Mouse (Mus musculus) spleen, postnatal 10 days (tissue): ENCODE data around the gene Pgp.
A peak's percentile ranks its signal among the peaks of the same experiment; 100 is the strongest.

Experiments used
- DNase-seq, 2 experiments: peaks; one replicate each; pipeline ENCODE4 v3.0.0; 2021 to 2022; ENCODE audit warnings: low spot score in 2 of 2

Gene Pgp

DNA sequence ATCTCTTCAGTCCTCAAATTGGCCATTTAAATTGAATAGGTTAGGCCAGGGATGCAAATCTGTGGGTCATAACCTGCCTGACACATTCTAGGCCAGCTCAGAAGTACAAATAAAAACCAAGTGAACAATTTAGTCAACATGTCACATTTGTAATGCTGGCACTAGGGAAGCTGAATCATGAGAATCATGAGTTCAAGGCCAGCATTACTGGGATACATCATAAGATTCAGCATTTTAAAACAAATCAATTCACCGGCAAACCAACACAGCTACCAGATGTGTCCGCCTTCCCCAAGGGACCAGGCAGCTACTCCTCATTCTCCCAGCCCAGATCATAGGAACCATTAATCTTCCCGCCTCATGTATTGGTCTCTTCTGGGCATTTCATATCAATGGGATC, 13.3 kb downstream of the Pgp start:
- no peak for DNase-seq

DNA sequence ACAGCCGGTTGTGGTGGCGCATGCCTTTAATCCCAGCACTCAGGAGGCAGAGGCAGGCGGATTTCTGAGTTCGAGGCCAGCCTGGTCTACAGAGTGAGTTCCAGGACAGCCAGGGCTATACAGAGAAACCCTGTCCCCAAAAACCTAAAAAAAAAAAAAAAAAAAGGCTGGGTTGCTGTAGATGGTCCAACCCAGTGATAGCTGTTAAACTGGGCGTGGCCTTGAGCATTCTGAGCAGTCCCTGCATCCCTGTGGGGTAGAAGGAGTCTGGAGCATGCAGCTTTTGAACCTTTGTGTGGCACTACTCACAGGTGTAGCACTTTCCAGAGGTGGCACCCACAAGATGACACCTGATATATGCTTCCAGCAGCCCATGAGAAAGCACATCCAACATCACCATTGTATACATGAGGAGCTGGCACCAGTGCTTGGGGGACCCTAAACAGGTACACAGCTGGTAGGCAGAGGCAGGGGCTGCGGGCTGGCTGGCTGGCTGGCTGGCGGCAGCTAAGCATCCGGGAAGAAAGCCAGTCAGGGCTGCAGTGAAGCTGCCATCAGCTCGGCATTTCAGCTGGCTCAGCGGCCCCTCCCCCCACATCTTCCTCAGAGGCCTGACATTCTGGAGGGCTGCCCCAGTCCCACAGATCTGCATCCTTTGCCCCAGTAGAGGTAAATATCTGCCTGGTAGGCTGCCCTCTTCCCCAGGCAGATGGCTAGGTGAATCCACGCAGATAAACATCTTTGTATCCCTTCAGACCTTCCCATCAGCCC, 15.1 kb downstream of the Pgp start:
- DNase-seq = no peak

DNA sequence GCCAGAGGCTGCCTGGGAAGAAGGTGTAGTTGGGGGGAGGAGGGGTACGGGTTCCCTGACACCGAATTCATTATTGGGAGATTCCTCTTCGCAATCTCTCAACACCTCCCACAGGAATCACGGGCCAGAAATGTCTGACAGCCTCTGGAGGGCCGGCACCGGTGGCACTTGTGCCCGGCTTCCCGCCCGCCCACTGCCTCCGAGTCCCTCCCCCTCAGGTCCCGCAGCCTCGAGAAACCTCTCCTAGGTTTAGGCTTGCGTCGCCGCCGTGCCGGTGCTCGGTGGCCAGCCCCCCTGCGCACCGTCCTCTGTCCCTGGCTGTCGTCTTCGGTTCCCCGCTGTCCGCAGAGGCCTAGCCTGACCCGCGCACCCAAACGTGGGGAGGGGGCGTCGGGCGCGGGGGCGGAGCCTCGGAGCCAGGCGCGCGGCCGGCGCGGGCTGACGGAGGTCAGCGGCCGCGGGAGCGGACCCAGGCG, 18.0 kb downstream of the Pgp start, which contains the start of gene Caskin1:
Gene Caskin1 (plus strand): TSS at position 416 of the 476 bp plus-strand sequence.
- no peak for DNase-seq

DNA sequence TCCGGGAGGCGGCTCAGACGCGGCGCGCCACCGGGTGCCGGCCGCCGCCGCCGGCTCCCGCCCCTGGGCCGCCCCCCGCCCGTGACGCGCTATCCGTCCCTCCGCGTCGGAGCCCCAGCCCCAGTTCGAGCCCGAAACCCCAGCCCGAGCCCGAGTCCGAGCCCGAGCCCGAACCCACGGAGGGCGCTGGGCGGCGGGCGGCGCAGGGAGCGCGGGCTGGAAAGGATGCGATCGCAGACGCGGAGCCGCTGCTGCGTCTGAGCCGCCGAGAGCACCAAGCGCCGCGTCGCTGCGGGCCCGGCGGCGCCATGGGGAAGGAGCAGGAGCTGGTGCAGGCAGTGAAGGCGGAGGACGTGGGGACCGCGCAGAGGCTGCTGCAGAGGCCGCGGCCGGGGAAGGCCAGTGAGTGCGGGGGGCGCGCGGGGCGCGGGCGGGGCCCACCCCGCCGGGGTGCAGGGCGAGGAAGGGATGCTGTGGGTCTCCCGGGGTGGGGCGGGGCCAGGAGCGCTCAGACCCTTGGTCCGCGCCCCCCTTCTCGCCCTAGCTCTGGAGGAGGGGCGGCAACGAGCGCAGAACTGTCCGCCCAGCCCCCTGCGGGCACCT, 18.6 kb downstream of the Pgp start:
- no peak for DNase-seq

DNA sequence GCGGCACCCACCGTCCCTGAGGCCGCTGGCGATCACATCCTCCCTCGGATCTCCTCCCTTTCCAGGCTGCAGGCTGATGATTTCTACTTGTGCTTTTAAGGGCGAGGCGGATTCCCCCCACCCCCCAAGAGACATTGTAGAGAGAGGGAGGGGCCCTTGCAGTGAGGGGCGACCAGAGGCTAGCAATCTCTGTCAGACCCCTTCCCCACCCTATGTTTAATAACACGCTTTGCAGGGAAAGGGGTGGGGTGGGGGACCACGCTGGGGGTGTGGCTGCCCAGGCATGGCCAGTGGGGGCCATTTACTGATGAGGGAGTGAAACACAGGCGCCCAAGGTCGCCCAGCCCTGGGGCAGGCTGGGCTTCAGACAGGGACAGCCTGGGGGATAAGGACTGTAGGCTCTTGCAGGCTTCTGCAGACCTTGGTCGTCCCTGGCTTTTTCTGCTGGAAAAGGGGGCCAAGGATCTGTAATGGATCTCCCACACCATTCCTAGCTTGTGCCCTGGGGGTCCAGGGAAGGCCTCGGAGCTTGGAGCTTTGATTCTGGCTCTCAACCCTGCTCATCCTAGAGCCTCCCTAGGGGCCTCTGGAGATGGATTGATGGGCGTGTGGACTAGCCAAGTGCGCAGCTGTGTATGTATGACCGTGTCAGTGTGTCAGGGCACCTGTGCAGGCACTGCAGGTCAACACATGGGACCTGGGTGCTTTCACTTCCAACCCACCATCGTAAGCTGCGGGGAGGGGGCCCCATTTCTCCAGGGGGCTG, 19.3 kb downstream of the Pgp start:
- no peak for DNase-seq

DNA sequence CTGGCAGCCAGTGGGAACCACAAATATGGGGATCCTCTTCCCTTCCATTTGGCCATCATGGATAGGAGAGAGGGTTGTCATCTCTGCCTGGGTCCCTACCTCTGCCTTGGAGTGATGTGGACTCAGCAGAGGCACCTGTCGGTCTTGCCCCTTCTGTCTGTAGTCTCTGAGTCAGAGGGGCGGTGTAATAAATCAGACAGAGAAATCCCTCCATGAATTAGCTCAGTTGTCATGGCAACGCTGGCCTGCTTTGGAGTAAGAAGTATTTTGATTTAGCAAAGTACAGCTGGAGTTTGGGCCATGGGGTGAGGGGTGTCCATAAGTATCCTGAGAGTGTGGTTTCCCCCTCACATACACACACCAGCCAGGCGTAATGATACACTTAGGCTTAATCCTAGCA, 20.2 kb downstream of the Pgp start:
- DNase-seq = no peak

DNA sequence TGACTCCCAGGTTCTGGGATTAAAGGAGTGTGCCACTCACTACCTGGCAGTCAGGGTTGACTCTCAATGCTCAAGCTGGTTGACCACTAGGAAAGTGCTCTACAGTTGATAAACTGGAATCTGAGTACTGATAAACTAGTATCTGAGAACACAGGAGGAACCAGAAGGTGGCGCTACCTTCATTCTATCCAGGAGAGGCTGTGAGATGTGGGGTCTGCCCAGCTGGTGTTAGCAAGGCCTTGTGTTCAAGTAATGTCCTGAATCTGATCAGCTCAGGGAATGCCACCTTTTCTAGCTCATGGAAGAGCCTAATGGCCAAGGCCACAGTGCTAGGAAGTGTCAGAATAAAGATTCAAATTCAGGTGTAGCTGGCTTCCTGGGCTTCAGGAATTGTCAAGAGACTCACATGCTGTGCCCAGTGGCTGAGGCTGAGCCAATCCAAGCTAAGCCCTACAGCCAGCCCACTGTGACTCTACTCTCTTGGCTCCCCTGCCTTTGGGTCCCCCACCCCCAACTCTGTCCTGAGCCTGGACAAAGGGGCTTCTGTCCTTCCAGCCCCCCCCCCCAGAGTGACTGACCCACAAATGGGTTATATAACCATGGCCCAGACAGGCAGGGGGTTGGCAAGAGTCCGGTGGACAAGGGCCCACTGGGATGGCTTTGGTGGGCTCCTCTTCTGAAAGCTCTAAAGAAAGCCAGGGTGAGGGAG, 24.6 kb downstream of the Pgp start:
- peak in 1 of 2 experiments; percentile 72 for DNase-seq

DNA sequence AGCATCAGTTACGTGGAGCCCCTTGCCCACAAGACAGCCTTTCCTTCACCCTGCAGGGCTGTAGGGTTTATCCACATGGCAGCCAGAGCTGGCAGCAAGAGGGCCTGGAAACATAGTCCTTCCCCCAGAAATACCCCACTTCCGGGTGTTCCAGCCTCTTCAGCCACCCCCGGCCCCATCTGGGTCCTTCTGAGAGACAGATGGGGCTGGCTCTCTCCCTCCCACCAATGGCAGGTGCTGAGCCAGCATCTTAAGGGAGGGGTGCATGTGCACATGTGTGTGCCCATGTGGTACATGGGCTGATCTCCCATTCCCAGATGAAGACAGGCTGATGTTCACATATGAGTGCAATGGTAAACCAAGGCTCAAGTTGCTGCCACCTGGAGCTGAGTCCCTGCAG, 25.3 kb downstream of the Pgp start:
- DNase-seq = no peak

DNA sequence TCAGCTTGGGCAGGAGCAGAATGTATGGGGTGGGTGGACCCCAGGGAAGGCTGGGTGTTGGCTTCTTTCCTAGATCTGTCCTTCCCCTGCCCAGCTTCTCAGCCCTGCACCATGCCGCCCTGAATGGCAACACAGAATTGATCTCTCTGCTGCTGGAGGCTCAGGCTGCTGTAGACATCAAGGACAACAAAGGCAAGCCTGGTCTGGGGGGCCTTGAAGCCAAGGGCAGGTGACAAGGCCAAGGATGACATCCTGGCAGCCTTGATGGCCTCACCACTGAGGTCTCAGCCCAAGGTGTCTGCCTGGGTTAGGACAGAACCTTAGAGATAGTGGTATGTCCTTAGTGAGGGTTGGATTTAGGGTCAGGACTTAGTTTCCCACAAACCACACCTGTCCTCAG, 25.8 kb downstream of the Pgp start:
- no peak for DNase-seq

DNA sequence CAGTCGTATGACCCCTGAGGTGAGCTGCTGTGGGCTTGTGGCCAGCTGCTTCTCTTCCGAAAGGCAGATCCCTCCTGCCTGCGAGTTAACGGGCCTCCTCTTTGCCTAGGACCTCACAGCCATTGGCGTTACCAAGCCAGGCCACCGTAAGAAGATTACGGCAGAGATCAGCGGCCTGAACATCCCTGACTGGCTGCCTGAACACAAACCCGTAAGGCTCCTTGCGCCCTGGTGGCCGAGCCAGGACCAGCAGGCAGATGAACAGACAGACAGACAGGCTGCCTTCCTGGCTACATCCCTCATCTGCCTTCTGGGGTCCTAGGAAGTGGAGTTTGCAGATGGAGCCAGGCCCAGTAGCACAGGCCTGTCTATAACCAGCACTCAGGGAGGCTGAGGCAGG, 32.0 kb downstream of the Pgp start:
- peak in 1 of 2 experiments; percentile 45 for DNase-seq

DNA sequence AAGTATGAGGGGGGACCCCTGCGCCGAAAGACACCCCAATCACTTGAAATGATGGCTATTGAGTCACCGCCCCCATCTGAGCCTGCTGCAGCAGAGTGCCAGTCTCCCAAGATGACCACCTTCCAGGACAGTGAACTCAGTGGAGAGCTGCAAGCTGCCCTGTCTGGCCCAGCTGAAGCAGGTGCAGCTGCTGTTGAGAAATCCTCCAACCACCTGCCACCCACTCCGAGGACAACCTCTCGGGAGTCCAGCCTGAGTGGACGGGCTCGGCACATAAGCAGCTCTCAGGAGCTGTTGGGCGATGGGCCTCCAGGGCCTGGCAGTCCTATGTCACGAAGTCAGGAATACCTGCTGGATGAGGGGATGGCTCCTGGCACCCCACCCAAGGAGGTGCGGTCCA, 33.9 kb downstream of the Pgp start:
- DNase-seq = no peak

DNA sequence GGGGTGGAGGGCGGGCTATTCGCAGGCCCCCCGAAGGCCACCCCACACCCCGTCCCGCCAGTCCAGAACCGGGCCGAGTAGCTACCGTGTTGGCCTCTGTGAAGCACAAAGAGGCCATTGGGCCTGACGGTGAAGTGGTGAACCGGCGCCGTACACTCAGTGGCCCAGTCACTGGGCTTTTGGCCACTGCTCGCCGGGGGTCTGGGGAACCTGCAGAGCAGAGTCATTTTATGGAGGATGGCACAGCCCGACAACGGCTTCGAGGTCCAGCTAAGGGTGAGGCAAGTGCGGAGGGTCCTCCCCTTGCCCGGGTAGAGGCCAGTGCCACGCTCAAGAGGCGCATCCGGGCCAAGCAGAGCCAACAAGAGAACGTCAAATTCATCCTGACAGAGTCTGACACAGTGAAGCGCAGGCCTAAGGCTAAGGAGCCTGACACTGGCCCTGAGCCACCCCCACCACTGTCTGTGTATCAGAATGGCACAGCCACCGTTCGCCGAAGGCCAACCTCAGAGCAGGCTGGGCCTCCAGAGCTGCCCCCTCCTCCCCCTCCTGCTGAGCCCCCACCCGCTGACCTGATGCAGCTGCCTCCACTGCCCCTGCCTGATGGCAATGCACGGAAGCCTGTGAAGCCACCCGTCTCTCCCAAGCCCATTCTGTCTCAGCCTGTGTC, 35.2 kb downstream of the Pgp start:
- no peak for DNase-seq

DNA sequence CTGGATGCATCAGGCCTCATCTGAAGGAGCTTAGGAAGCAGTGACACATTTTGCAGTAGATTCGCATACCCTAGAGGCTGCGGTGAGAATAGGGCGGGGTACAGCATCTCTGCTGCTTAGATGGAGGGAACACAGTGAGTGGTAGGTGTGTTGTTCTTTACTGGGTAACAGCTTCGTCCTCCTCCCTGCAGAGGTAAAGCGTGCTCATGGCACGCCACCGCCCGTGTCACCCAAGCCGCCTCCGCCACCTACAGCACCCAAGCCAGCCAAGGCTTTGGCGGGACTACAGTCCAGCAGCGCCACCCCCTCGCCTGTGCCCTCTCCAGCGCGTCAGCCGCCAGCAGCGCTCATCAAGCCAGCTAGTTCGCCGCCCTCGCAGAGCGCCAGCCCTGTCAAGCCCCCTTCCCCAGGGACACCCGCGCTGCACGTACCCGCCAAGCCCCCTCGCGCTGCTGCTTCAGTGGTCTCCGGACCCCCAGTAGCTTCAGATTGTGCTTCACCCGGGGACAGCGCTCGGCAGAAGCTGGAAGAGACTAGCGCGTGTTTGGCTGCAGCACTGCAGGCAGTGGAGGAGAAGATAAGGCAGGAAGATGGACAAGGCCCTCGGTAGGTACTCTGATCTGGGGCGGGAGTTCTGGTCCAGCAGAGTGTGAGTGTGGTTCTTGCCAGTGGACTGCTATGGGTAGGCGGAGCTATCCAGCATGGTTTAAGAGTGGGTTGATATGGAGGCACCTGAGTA, 36.3 kb downstream of the Pgp start:
- DNase-seq = no peak

DNA sequence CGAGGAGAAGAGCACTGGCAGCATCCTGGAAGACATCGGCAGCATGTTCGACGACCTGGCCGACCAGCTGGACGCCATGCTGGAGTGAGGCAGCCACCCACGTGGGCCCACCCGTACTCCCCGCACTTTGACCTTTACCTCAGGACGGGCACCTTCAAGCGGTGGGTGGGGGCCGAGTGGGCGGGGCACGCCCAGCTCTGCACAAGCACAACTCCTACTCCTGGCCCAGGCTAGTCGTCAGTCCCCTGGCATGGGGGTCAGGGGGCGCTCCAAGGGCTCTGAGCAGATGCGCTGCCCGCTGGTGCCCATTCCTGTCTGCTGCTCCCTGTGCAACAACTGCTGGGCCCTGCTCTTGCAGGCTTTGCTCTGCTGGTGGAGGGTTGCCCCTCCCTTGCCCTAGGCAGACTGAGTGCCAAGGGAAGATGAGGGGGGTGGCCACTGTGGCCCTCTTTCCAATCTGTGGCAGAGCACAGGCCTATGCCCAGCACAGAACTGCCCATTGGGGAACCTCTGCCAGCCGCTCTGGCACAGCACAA, 37.0 kb downstream of the Pgp start:
- no peak for DNase-seq

DNA sequence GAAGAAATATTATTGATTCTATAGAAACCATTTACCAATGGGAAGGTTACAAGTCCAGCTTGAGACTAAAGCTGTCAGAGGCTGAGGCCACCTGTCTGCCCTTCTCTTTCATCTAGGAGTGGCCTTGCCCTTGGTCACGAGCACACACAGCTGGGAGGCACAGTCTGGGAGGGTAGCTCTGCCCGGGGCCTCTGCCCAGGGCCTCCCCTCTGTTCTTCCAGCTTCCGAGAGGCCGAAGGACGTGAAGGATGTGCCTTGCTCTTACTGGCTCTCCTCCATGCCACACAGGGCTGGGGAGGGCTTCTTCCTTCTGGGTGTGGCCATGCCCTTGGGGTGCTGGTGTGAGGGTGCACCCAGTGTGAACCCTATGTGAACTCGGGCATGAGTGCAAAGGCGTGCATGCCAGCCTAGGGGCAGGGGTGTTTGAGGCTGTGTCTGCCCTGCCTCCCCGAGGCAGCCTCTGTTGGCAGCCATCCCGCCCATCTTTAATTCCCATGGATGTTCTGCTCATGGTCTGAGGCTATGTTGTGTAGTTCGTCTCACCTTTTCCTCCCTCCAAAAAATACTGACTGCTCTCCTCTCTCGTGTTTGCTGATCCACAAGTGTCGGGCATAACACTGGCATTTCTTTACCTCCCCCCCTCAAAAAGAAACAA, 37.7 kb downstream of the Pgp start:
- DNase-seq = no peak

DNA sequence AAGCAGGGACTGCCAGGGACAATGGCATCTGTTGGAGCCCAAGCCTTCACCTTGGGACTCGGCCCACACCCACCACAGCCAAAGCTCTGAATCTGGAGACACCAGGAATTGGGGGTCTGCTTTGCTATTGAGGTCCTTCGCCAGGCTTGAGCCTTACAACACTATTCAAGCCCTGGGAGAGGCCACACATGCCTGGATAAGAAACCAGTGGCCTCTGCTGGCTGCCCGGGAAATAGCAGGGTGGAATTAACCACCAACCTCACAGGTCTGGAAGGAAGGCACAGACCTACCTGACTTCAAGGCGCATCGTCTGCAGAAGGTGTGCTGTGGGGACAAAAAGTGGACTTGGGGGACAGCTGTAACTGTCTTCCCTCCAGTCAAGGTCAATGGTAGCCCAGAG, 43.4 kb downstream of the Pgp start:
- peak in 1 of 2 experiments; percentile 62 for DNase-seq

DNA sequence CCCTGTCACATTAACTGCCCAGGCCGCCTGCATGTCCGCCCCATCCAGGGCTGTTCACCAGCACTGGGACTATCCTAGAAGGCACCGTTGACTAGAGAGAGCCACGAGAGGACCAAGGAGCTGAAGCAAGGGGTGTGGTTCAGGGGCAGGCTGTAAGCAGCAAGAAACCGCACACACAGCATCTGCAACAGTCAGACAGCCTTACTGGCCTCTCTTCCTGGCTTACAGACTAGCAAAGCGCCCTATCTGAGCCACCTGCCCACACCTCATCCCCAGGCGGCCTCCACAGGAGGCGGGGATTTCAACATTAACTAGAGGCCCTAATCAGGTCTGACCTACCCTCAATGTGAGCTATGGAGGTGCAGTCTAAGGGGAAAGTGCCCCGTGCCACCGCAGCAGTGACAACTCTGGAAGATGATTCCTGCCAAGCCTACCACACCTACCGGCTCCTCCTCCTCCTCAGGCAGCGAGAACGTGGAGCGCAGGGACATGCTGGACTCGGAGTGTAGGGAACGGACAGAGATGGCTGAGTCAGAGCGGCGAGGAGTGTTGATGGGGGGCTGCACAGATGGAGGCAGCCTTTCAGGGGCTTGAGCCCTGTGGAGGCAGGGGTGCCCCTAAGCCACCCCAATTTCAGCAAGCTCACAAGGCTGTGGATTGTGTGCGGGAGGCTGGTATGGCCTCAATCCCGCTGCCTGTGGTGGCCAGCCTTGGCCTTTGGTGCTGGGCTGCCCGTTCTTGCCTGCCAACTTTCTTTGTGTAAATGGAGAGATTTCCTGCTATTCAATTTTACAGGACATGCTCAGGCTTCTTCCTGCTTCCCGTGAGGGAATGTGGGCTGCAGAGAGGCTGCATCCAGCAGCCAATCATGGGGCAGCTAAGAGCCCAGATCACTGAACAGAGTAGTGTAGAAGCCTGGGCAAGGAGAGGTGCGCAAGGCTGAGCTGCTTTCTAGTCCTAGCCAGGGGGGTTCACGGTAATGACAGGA, 44.4 kb downstream of the Pgp start:
- DNase-seq = no peak

DNA sequence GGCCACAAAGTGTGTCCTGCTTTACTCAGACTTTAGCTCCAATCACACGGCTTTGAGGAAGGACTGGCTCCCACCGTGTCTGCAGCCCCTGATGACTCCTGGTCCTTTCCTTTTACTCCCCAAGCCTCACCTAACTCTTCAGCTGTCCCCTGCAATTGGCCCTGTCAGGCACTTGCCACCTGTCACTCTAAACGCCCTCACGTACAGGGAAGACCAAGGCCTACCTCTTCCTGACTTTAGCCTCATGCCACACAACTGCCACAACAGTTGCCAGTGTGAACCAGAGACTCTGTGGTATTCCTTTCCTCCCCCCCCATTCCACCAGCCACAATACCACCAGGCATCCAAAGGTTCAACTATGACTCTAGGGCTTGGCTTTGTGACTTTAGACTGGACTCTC, 50.3 kb downstream of the Pgp start:
- no peak for DNase-seq
